Mouse (Mus musculus) bone marrow macrophage, adult 2 months (primary cell): ENCODE measurements around the gene Prodh2. TPM values are rescaled to one million over a fixed set of nuclear protein-coding genes. Genes with fewer than 3 reads are reported as not detected.

Experiments
- H3K27ac ChIP-seq: 2 replicates; pipeline ENCODE4 v1.5.1; 2012; ENCODE audit warnings: low read depth, low read length; ENCODE audit not compliant: insufficient read depth
- H3K4me1 ChIP-seq: 2 replicates; pipeline ENCODE4 v1.6.1; 2012; ENCODE audit warnings: low read length; ENCODE audit not compliant: control insufficient read depth, insufficient read depth
- H3K4me3 ChIP-seq: 2 replicates; pipeline ENCODE4 v1.5.1; 2012; ENCODE audit warnings: mild to moderate bottlenecking, low read length, moderate library complexity; ENCODE audit not compliant: insufficient read depth
- CTCF ChIP-seq: IDR thresholded peaks from 2 replicates; pipeline ENCODE4 v1.5.1; 2012; ENCODE audit warnings: low read depth, mild to moderate bottlenecking, low read length, moderate library complexity
- POLR2A ChIP-seq: IDR thresholded peaks from 2 replicates; pipeline ENCODE4 v1.6.1; 2012; ENCODE audit warnings: mild to moderate bottlenecking, low read depth, low read length, borderline replicate concordance
- polyA plus RNA-seq: library from polyadenylated mRNA; stranded (reverse); fragments of >200 nt; gene quantifications from 2 replicates; pipeline ENCODE4 v1.2.4, GENCODE M21; 2012; ENCODE audit not compliant: missing spikeins, insufficient read depth, insufficient read length

The Prodh2 gene
- polyA plus RNA-seq, result not detected in 2 replicates

DNA sequence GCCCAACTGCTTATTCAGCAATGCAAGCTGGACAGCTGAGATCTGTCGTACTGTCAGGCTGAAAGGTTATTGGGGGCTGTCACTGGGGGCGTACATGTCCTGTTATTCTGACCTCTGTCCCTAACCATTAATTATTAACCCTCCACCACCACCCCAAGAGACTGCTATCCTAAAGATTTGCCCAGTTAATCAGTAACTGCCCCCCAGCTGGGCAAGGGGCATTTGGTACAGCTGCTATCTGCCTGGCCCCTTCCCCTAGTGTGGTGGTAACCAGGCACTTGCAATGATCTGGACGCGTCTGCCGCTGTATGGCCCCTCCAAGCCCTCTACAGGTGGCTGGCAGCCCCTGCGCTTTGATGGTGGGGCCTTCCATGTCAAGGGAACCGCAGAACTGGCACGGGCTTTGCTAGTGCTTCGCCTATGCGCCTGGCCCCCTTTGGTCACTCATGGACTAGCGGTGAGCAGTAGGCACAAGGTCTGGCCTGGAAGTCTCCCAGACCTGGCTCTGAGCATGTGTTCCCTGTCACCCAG is at the start of gene Prodh2:
Prodh2 (plus strand) TSS at position 222 of the 531 bp plus-strand sequence.
- H3K4me1 ChIP-seq, result no peaks in the 10 kb centered on the region
- no peak for TF ChIP-seq CTCF
- TF ChIP-seq POLR2A, result no peak
- H3K27ac ChIP-seq, result no peak within 1 kb of the TSS
- no peak within 1 kb of the TSS for H3K4me3 ChIP-seq

DNA sequence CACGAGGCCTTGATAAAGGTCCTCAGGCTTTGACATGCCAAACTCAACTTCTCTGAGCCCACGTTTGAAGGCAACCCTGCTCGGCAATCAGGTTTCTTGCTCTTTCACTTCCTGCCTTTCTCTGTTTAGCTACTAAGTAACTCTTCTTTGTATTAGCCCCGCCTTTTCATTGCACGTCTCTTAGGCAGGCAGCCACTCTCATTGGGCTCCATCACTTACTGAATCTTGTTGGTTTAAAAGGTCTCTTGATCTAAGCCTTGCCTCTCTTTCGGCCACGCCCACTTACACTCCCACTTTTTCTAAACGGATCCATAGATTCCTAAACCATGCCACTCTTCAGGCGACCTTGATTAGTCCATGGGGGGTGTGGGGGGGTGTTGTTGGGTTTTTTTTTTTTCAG is 49.7 kb upstream of the Prodh2 start:
- no peaks in the 10 kb centered on the region; the same call in 1 of the 2 replicates for H3K4me1 ChIP-seq
- H3K4me3 ChIP-seq, result no peak overlapping the region
- no peak overlapping the region for H3K27ac ChIP-seq
- TF ChIP-seq CTCF, result no peak
- no peak for TF ChIP-seq POLR2A

DNA sequence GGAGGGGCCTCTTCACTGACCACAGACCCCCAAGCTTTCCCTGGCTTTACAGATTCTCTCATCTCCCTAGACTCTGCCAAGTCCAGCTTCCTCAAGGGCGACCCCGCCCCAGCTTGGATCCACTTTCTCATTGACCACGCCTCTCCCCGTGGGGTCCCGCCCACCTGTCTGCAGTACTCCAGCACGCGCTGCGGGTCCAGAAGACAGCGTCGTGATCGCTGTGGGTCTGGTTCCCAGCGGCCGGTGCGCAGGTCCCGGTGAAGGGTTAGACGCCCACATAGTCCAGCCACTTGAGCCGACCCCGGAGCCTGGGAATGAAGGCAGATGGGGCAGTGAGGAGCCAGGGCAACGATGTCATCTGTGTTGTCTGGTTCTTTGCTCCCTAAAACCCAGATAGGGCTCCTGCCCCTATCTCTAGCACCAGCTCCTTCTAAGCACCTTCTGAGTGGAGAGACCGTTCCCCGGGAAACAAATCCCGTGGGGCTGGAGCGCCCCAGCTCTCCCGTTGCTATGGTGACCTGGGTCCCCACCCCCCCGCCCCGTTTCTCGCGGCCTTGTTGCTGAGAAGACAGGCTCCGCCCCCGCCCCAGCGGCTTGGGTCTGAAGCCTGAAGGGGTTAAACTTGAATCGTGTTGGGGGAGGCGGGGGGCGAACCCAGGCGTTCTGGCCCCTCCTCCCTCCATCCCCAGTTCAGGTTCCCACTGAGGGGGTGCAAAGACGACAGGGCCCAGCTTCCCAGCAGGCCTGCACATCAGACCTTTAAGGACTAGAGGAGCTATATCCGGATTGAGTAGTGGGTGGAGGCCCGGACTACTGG is 49.1 kb upstream of the Prodh2 start:
- Histone ChIP-seq H3K4me3 (no peak overlapping the region; the same call in 1 of the 2 replicates), H3K27ac (no peak overlapping the region), H3K4me1 (no peaks in the 10 kb centered on the region; the same call in 1 of the 2 replicates)
- no peak for TF ChIP-seq CTCF
- TF ChIP-seq POLR2A, result no peak

DNA sequence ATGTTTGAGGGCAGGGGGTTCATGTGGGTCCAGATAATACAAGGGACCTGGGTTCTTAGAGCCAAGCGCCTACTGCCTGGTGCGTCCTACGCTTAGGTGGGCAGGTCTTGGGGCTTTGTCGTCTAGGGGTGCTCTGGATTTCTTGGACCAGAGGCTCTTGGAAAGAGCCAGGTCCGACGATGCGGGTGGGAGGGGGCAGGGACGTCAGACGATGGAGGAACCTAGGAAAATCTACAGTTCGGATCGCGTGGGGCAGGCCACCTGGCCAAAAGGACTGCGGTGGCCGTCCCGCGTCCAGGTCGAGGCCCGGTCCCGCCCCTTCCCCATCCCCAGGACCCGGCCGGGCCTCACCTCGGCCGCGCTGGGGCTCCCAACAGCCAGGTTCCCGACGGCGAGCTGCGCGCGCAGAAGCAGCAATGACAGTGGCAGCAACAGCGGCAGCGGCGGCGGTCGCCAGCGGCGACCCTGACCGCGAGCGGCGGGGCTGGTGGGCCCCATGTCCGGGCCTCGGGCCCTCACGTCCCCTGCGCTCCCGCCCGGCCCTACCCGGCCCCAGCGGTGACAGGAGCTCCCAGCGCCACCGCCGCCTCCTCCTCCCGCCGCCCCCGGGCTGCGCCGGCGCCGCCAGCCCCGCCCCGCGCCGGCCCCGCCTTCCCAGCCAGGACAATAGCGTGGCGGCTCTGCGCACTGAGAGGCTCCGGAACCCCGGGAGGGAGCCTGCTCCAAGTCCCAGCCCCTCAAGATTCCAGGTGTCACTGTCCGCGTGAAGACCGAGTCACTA is 48.3 kb upstream of the Prodh2 start, which contains the start of gene Aplp1:
Aplp1 (minus strand) TSS at position 565 of the 781 bp plus-strand sequence.
- no peaks in the 10 kb centered on the region; the same call in 1 of the 2 replicates for H3K4me1 ChIP-seq
- no peak for TF ChIP-seq CTCF
- TF ChIP-seq POLR2A, result no peak
- peak within 1 kb of the TSS; percentile 49 for H3K4me3 ChIP-seq
- H3K27ac ChIP-seq, result no peak within 1 kb of the TSS

DNA sequence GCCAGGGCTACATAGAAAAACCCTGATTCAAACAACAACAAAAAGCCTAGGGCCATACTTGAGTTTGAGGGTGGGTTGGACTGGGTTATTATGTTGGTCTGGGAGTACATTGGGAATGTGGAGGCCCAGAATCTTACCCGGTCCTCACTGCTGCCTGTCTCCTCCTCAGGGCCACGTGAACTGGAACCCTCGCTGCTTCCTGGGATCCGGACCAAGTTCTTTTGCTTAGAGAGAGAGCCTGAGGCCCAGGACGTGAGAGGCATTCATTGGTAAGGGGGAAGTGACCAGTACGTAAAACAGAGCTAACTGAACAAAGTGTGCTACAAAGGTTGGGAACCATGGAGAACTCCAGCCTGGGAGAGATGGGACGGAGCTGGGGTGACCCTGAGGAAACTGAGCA is 43.2 kb upstream of the Prodh2 start:
- H3K4me3 ChIP-seq, result no peak overlapping the region
- no peak for TF ChIP-seq CTCF
- no peak overlapping the region for H3K27ac ChIP-seq
- peaks cover 3% of the 10 kb centered on the region; the same call in 1 of the 2 replicates for H3K4me1 ChIP-seq

DNA sequence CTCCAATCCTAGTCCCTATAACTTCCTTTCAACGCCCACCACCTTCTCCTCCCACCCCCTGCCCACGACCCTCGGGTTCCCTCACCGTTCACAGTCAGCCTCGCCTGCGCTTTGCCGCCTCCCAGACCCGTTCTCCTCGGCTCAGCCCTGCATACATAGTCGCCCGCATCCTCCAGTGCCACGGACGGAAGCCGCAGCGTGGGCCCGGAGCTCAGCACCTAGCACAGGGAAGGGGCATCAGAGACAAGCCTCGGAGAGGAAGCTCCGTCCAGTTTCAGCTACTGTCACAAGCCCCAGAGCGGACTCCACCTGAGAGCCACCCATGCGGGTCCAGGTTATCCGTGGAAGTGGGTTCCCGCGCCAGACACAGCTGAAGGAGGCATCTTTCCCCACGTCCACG is 40.1 kb upstream of the Prodh2 start:
- TF ChIP-seq CTCF (no peak), POLR2A (no peak)
- Histone ChIP-seq H3K4me1 (peaks cover 3% of the 10 kb centered on the region; the same call in 1 of the 2 replicates), H3K4me3 (no peak overlapping the region), H3K27ac (no peak overlapping the region)

DNA sequence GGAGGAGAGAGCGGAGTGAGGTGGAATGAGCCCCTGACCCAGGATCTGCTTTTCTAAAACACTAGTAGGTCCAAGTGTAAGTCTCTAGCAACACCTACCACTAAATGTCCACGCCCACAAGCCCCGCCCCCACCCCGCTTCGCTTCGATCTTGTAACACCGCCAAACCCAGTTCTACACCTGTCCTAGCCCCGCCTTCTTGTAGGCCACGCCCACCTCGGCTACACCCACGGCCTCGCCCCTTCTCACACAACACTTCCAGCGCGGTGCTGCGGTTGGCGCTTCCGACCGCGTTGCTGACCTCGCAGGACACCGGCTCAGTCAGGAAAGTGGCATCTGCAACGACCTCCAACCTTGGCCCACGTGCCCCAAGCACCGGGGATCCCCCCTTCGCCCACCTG is 39.7 kb upstream of the Prodh2 start:
- Histone ChIP-seq H3K27ac (no peak overlapping the region), H3K4me1 (peaks cover 3% of the 10 kb centered on the region; the same call in 1 of the 2 replicates), H3K4me3 (peak overlapping the region; percentile 17; the same call in 1 of the 2 replicates)
- TF ChIP-seq POLR2A, result no peak
- no peak for TF ChIP-seq CTCF

DNA sequence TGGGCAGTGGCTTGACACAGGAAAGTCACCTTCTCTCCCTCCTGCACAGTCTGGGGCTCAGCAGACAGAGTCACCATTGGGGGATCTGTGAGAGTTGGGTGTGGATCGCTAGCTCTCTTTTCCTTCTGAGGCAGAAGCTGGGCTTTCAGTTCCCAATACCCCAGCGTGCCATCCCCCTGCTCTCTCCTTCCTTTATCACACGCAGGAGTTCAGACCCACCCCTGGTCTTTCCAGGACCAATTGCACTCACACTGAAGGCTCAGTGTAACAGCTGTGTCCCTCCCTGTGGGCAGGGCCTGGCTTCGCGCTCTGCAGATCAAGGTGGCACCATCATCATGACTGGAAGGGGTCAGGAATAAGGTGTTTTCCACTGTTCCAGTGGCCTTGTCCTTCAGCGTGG is 39.2 kb upstream of the Prodh2 start:
- TF ChIP-seq CTCF (no peak), POLR2A (no peak)
- no peak overlapping the region for H3K4me3 ChIP-seq
- no peak overlapping the region for H3K27ac ChIP-seq
- H3K4me1 ChIP-seq, result peaks cover 3% of the 10 kb centered on the region; the same call in 1 of the 2 replicates

DNA sequence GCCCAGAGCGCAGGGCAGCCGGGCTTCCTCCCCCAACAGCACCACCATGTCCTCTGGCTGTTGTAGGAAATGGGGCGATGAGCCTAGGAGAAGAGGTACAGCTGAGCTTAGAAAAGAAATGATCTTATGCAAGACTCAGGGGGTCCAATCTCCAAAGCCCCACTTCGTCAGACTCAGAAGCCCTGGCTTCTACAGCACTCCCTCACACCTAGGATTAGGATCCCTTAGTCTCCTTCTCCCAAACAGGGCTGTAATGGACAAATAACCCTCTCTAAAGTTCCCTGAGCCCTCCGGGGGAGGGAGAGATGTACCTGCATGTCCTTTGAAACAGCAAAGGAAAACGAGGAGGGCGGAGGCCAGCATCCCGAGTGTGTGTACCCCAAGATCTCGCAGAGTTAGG is 36.9 kb upstream of the Prodh2 start:
- peaks cover 3% of the 10 kb centered on the region; the same call in 1 of the 2 replicates for H3K4me1 ChIP-seq
- H3K27ac ChIP-seq, result no peak overlapping the region
- TF ChIP-seq CTCF, result no peak
- H3K4me3 ChIP-seq, result no peak overlapping the region
